Mouse (Mus musculus) midbrain, embryonic 11.5 days (tissue): Measurements from ENCODE around the gene Uqcc3. TPM values are rescaled to one million over a fixed set of nuclear protein-coding genes. Genes with fewer than 3 reads are reported as not detected.

Experiments
- ATAC-seq: fragments of 200-750 bp; cut with Nextera tagmentation; 2 replicates; pipeline ENCODE4 v1.8.0; 2017; ENCODE audit warnings: moderate TSS enrichment, moderate library complexity; ENCODE audit not compliant: low FRiP score
- DNase-seq: peaks from one replicate; pipeline ENCODE4 v3.0.0; 2015; ENCODE audit warnings: low spot score; ENCODE audit errors: missing footprints
- H3K27ac ChIP-seq: fragments of 300-500 bp; sonication (generic); 2 replicates; pipeline ENCODE4 v1.5.1; 2014; ENCODE audit warnings: low read depth, low read length
- H3K27me3 ChIP-seq: fragments of 300-500 bp; sonication (generic); 2 replicates; pipeline ENCODE4 v1.6.1; 2014; ENCODE audit warnings: mild to moderate bottlenecking, low read length, moderate library complexity, mixed read lengths; ENCODE audit not compliant: control insufficient read depth, insufficient read depth
- H3K36me3 ChIP-seq: fragments of 300-500 bp; sonication (generic); 2 replicates; pipeline ENCODE4 v1.6.1; 2014; ENCODE audit warnings: mild to moderate bottlenecking, low read length, moderate library complexity, mixed read lengths; ENCODE audit not compliant: control insufficient read depth, insufficient read depth
- H3K4me1 ChIP-seq: fragments of 300-500 bp; sonication (generic); 2 replicates; pipeline ENCODE4 v1.6.1; 2014; ENCODE audit warnings: low read length; ENCODE audit not compliant: control insufficient read depth, insufficient read depth
- H3K4me2 ChIP-seq: fragments of 300-500 bp; sonication (generic); 2 replicates; pipeline ENCODE4 v1.6.1; 2014; ENCODE audit warnings: mild to moderate bottlenecking, moderate library complexity
- H3K4me3 ChIP-seq: fragments of 300-500 bp; sonication (generic); 2 replicates; pipeline ENCODE4 v1.5.1; 2014; ENCODE audit warnings: low read depth, low read length
- H3K9ac ChIP-seq: fragments of 300-500 bp; sonication (generic); 2 replicates; pipeline ENCODE4 v1.6.1; 2014; ENCODE audit warnings: low read length
- H3K9me3 ChIP-seq: fragments of 300-500 bp; sonication (generic); 2 replicates; pipeline ENCODE4 v1.6.1; 2016; ENCODE audit warnings: low read length; ENCODE audit not compliant: control insufficient read depth
- WGBS: fragments of 180-500 bp; shearing (Covaris S2); extraction: QIAGEN DNeasy Blood & Tissue Kit; methylation state at CpG from one replicate; pipeline ENCODE4 v1.1.7; 2014; 5-methylcytosine and 5-hydroxymethylcytosine counted together
- polyA plus RNA-seq: library from polyadenylated mRNA; unstranded; fragments of >200 nt; fragmentation: Nextera tagmentation; extraction: Ambion mirVana; gene quantifications from 2 replicates; pipeline ENCODE4 v1.2.1, GENCODE M21; 2014

Gene Uqcc3
- polyA plus RNA-seq, result 54.6 and 59.1 TPM in 2 replicates

DNA sequence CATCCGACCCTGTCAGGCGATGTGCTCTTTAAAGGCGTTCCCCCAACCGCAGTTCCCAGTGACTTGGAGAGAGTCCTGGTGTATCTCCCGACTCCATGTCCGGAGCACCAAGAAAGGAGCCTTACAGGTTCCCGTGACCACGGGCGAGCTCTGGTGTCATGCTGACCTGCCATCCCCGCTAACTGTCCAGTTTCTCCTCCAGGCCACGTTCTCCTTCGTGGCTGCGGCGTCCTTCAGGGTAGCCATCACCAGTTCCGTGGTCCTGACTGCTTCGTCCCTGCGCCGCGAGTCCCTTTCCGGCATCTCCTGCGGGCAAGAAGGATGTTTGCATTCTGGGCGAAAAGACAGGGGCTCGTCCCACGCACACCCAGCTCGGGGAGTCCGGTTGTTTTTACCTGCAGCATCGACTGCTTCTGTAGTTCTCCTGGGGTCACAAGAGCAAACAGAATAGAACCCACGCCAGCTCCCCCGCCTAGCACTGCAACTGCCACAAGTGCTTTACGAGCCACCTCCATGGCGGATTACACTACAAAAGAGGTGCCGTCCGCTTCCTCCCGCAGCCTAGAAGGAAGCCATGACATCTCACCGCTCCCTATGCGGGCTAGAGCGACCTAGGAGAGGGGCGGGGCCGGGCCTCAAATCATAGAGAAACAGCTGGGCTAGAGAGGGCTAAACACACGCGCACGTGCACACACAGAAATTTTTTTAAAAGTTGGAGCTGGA is at the start of gene Uqcc3:
TSS of gene Uqcc3 (minus strand) at position 613 of the 723 bp plus-strand sequence.
- H3K9me3 ChIP-seq, result no peaks in the 10 kb centered on the region
- peaks cover 7% of the 10 kb centered on the region; the same call in 1 of the 2 replicates for H3K4me1 ChIP-seq
- ATAC-seq, result peak; percentile 98
- peak within 1 kb of the TSS; percentile 73 for H3K4me3 ChIP-seq
- no peaks in the 10 kb centered on the region for H3K27me3 ChIP-seq
- H3K27ac ChIP-seq, result peak within 1 kb of the TSS; percentile 56
- no peaks in the 10 kb centered on the region for H3K36me3 ChIP-seq
- WGBS, result under 1% methylated on average over 42 of the region's 42 CpGs
- peak within 1 kb of the TSS; percentile 87 for H3K4me2 ChIP-seq
- peak; percentile 97 for DNase-seq
- peak within 1 kb of the TSS; percentile 87 for H3K9ac ChIP-seq

DNA sequence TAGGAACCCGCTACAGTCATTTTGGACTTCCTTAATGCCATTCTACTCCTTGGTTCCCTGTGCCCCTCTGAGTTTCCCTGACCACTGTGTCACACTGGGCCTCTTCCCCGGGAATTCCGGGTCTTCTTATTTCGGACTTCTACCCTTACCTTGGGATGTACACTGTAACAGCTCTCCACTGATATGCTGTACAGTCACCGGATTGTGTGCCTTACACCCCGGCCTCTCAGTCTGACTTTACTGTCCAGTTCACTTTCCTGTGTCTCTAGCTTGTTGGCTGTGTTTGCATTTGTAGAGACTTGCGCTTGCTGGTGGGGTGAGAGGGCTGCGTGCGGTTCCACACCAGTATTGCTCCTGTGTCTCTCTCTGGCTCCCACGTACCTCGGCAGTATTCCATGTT is 49.4 kb upstream of the Uqcc3 start:
- H3K9me3 ChIP-seq, result no peaks in the 10 kb centered on the region
- peak; percentile 90 for DNase-seq
- no peaks in the 10 kb centered on the region; the same call in 1 of the 2 replicates for H3K36me3 ChIP-seq
- no peaks in the 10 kb centered on the region for H3K27me3 ChIP-seq
- peak overlapping the region; percentile 81 for H3K4me2 ChIP-seq
- no peak for ATAC-seq
- H3K4me3 ChIP-seq, result peak overlapping the region; percentile 66
- 19% methylated on average over 11 of the region's 11 CpGs for WGBS
- H3K9ac ChIP-seq, result peak overlapping the region; percentile 79
- H3K27ac ChIP-seq, result no peak overlapping the region
- H3K4me1 ChIP-seq, result peaks cover 13% of the 10 kb centered on the region

DNA sequence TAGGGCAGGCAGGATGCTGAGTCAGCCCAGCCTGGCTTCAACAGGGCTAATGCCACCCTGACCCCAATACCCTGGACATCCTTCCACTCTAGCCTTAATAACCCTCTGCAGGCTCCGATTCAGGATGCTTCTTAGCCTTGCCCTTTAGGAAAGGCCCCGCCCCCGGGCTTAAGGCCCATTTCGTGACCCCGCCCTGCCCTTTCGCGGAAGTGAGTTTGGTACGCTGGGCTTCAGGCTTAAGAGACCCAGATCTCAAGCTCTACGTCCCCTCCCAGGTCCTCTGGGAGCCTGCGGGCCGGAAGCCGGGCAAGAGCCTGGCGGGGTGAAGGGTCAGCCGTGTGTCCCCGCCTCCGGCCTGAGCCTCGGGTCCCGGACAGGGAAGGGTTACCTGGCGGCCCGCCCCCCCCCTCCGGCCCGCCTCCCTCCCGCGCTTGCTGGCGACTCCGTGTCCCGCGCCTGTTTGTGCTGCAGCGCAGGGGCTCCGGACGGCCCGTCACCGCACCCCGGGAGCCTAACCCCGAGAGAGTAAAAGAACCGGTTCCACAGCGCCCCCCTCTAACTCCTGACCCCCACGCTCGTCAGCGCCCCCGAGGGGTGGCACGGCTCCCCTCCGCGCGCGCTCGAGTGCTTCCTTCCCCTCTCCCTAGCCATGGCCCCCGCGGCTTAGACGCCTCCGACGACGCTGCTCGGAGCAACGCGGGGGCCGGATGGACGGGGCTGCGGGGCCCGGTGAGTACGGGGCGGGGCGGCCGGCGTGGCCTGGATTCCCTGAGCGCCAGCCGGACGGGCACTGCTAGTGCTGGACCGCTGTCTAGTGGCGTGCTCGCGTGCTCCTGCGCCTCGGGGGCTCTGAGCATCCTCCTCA is 48.7 kb upstream of the Uqcc3 start, which contains the start of the genes Rom1 and Eml3:
TSS of gene Rom1 (minus strand) at position 133 of the 865 bp plus-strand sequence.
TSS of gene Eml3 (plus strand) at position 329 of the 865 bp plus-strand sequence.
- Histone ChIP-seq H3K4me2 (peak within 1 kb of the TSS; percentile 81), H3K27me3 (no peaks in the 10 kb centered on the region), H3K4me3 (peak within 1 kb of the TSS; percentile 66), H3K36me3 (no peaks in the 10 kb centered on the region; the same call in 1 of the 2 replicates), H3K4me1 (peaks cover 13% of the 10 kb centered on the region), H3K9ac (peak within 1 kb of the TSS; percentile 79), H3K27ac (peak within 1 kb of the TSS; percentile 44), H3K9me3 (no peaks in the 10 kb centered on the region)
- ATAC-seq, result peak; percentile 81
- under 1% methylated on average over 66 of the region's 74 CpGs for WGBS
- DNase-seq, result peak; percentile 97

DNA sequence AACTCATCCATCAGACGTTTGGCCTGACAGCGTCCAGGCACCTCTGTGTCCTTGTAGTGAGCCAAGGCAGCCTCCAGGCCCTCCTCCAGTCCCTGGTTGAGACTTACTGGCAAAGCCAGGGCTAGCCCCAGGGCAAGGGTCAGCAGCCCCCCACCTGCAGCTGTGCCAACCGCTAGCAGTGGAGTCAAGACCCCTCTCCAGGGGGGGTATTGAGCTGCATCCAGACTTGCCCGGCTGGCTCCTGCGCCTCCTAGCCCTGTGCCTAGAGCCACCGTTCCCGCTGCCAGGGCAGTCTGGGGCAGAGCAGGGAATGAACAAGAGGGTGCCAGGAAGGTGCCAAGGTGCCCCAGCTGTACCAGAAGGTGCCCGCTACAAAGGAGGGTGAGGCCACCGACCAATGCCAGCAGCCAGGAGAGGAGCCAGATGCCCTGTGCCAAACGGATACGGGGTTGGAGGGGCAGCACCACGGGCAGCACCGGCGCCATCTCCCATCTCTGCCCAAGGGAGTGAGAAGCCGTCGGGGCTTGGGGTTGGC is 48.0 kb upstream of the Uqcc3 start:
- Histone ChIP-seq H3K9me3 (no peaks in the 10 kb centered on the region), H3K36me3 (no peaks in the 10 kb centered on the region; the same call in 1 of the 2 replicates), H3K4me2 (peak overlapping the region; percentile 81), H3K4me3 (peak overlapping the region; percentile 66), H3K4me1 (peaks cover 13% of the 10 kb centered on the region), H3K27ac (no peak overlapping the region), H3K27me3 (no peaks in the 10 kb centered on the region), H3K9ac (peak overlapping the region; percentile 79; the same call in 1 of the 2 replicates)
- WGBS, result 17% methylated on average over 16 of the region's 16 CpGs
- ATAC-seq (peak; percentile 36), DNase-seq (no peak)

DNA sequence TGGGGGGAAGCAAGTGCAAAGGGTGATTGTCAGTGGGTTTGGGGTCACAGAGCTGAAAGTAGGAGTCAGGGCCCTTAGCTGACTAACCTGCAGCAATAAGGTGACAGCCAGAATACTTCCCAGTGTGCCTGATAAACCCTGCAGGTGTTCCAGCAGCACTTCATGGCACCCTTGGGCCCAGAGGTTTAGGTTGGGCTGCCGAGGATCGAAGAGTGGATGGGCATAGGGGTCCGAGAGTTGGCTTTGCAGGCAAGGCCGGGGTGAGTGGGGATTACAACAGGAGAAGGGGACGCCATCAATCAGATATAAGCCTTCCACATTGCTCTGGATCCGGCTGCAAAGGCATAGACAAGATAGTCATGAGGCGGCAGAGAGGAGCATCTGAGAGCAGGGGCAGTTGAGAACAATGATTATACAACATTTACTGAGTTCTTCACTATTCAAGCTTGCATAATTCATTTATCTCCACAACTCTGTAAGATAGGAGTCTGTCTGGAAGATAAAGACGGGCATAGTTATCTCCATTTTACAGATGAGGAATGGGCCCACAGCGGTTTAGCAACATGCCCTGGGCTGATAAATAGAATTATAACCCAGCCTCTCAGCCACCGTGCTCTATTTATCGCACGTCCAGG is 47.3 kb upstream of the Uqcc3 start:
- WGBS, result 87% methylated on average over 12 of the region's 12 CpGs
- ATAC-seq (no peak), DNase-seq (no peak)
- Histone ChIP-seq H3K27ac (no peak overlapping the region), H3K27me3 (no peaks in the 10 kb centered on the region), H3K4me1 (peaks cover 13% of the 10 kb centered on the region), H3K4me3 (no peak overlapping the region), H3K9me3 (no peaks in the 10 kb centered on the region), H3K36me3 (no peaks in the 10 kb centered on the region; the same call in 1 of the 2 replicates), H3K4me2 (no peak overlapping the region), H3K9ac (no peak overlapping the region)

DNA sequence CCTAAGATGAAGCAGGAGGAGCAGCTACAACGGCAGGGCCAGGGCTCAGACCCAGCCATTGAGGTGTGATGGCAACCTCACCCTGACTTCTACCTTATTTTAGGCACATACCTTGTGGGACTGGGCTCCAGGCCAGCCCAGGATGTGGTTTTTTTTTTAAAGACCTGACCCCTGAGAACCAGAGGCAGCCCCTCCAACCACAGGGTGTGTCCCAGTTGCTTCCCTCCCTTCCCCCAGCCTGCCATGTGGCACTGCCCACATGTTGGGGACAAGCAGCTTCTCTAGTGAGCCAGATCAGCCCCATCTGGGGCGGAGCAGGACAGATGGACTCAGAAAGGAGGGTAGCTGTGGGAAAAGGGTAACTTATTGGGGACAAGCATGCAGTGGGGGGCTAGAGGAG is 46.0 kb upstream of the Uqcc3 start:
- Histone ChIP-seq H3K4me2 (no peak overlapping the region), H3K36me3 (no peaks in the 10 kb centered on the region; the same call in 1 of the 2 replicates), H3K27me3 (no peaks in the 10 kb centered on the region), H3K9ac (no peak overlapping the region), H3K9me3 (no peaks in the 10 kb centered on the region), H3K27ac (no peak overlapping the region), H3K4me3 (no peak overlapping the region), H3K4me1 (peaks cover 13% of the 10 kb centered on the region)
- no peak for ATAC-seq
- whole genome bisulfite sequencing, result 91% methylated on average over 2 of the region's 2 CpGs
- DNase-seq, result no peak

DNA sequence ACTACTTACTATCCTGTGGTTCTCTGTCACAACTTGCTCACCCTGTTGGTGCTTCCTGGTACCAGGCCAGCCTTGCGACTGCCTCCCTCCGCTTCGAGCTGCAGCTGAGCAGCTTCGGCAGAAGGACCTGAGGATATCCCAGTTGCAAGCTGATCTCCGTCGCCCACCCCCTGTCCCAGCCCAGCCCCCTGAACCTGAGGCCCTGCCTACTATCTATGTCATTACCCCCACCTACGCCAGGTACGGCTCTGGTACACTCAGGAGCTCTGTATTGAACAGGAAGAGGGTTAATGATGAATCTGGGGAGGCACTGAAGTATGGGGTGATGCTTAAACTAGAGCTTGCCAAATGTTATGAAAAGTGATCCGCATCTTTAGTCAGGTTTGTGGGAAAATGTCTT is 41.0 kb upstream of the Uqcc3 start:
- no peak overlapping the region for H3K4me2 ChIP-seq
- H3K9me3 ChIP-seq, result no peaks in the 10 kb centered on the region
- H3K27ac ChIP-seq, result no peak overlapping the region
- no peak for ATAC-seq
- no peaks in the 10 kb centered on the region; the same call in 1 of the 2 replicates for H3K36me3 ChIP-seq
- H3K4me3 ChIP-seq, result no peak overlapping the region
- H3K4me1 ChIP-seq, result peaks cover 14% of the 10 kb centered on the region
- no peaks in the 10 kb centered on the region for H3K27me3 ChIP-seq
- no peak overlapping the region for H3K9ac ChIP-seq
- no peak for DNase-seq
- WGBS, result 81% methylated on average over 9 of the region's 9 CpGs

DNA sequence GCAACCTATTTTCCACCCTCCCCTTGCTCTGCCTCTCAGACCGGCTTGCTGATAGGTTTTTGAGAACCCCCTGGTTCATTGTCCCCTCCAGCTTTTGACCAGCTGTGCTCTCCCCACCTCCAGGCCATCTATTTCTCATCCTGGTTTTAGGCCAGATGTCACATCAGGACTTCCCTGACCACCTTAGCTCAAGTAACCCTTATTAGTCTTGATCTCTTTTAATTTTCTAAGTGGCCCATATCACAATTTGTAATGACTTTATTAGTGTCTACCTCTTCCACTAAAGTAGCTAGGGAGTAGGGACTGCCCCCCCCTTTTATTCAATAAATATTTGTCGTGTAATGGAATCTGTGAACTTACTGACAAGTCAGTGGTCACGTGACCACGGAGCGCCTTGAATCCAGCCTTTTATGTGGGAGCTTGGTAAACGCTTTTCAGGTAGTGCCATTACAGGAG is 40.1 kb upstream of the Uqcc3 start:
- Histone ChIP-seq H3K9ac (peak overlapping the region; percentile 73), H3K27me3 (no peaks in the 10 kb centered on the region), H3K27ac (peak overlapping the region; percentile 60), H3K4me1 (peaks cover 14% of the 10 kb centered on the region), H3K4me2 (peak overlapping the region; percentile 70), H3K4me3 (peak overlapping the region; percentile 77), H3K36me3 (peaks cover 5% of the 10 kb centered on the region; the same call in 1 of the 2 replicates), H3K9me3 (no peaks in the 10 kb centered on the region)
- WGBS, result 3% methylated on average over 6 of the region's 6 CpGs
- DNase-seq (no peak), ATAC-seq (peak; percentile 29; the same call in 1 of the 2 replicates)
